Mouse (Mus musculus): ENCODE data around the gene Parp4.

Gene Parp4

GRCm38 (mm10) chr14:56613212-56613611 lies 37.8 kb downstream of the Parp4 start:
- WGBS, result 90% methylated on average over 3 of the region's 3 CpGs

GRCm38 (mm10) chr14:56617470-56617869 lies 42.1 kb downstream of the Parp4 start:
- WGBS, result 83% methylated on average over 1 of the region's 1 CpGs

- 94% methylated on average over 8 of the region's 8 CpGs for WGBS
These were observed 45.0 kb downstream of the Parp4 start for GRCm38 (mm10) chr14:56620425-56620824.

- 91% methylated on average over 4 of the region's 4 CpGs for WGBS
These were observed 50.8 kb downstream of the Parp4 start for GRCm38 (mm10) chr14:56626202-56626601.

GRCm38 (mm10) chr14:56628336-56628735 lies 52.9 kb downstream of the Parp4 start:
- WGBS, result 48% methylated on average over 3 of the region's 3 CpGs

GRCm38 (mm10) chr14:56631109-56631508 lies 55.7 kb downstream of the Parp4 start:
- WGBS, result 91% methylated on average over 2 of the region's 2 CpGs

GRCm38 (mm10) chr14:56647206-56647605 lies 71.8 kb downstream of the Parp4 start:
- WGBS, result 49% methylated on average over 7 of the region's 7 CpGs

GRCm38 (mm10) chr14:56665651-56666050 lies 90.2 kb downstream of the Parp4 start:
- WGBS, result 38% methylated on average over 5 of the region's 5 CpGs

GRCm38 (mm10) chr14:56666909-56667308 lies 91.5 kb downstream of the Parp4 start:
- 74% methylated on average over 3 of the region's 3 CpGs for WGBS

- under 1% methylated on average over 70 of the region's 70 CpGs for WGBS
These were observed 92.8 kb downstream of the Parp4 start, which contains the start of gene Mphosph8 for GRCm38 (mm10) chr14:56667969-56668802. Gene Mphosph8, plus strand, starts transcription at chr14:56668248.

GRCm38 (mm10) chr14:56669046-56669620 lies 93.7 kb downstream of the Parp4 start:
- WGBS, result 3% methylated on average over 13 of the region's 13 CpGs

GRCm38 (mm10) chr14:56685426-56685825 lies 110.0 kb downstream of the Parp4 start:
- WGBS, result 88% methylated on average over 1 of the region's 1 CpGs

- WGBS, result 53% methylated on average over 1 of the region's 1 CpGs
These were observed 113.7 kb downstream of the Parp4 start for GRCm38 (mm10) chr14:56689116-56689515.

GRCm38 (mm10) chr14:56689766-56690165 lies 114.3 kb downstream of the Parp4 start:
- 29% methylated on average over 1 of the region's 1 CpGs for WGBS

- 80% methylated on average over 3 of the region's 3 CpGs for WGBS
These were observed 120.1 kb downstream of the Parp4 start for GRCm38 (mm10) chr14:56695495-56695894.

GRCm38 (mm10) chr14:56697836-56698235 lies 122.4 kb downstream of the Parp4 start:
- WGBS, result 89% methylated on average over 5 of the region's 5 CpGs

GRCm38 (mm10) chr14:56702644-56703043 lies 127.2 kb downstream of the Parp4 start:
- WGBS, result 92% methylated on average over 4 of the region's 4 CpGs

- WGBS, result 73% methylated on average over 4 of the region's 4 CpGs
These were observed 130.3 kb downstream of the Parp4 start for GRCm38 (mm10) chr14:56705687-56706086.

All from cerebral cortex, adult 2 months (tissue).